Mouse (Mus musculus) embryonic facial prominence, embryonic 12.5 days (tissue): ENCODE measurements around the gene Erbb4. TPM values are rescaled to one million over a fixed set of nuclear protein-coding genes. Genes with fewer than 3 reads are reported as not detected.

Experiments
- ATAC-seq: fragments of 200-750 bp; cut with Nextera tagmentation; 2 replicates; pipeline ENCODE4 v1.8.0; 2017; ENCODE audit not compliant: insufficient number of reproducible peaks, insufficient read depth, low FRiP score, low TSS enrichment
- H3K27ac ChIP-seq: fragments of 300-500 bp; sonication (generic); 2 replicates; pipeline ENCODE4 v1.5.1; 2016; ENCODE audit warnings: mild to moderate bottlenecking
- H3K27me3 ChIP-seq: fragments of 300-500 bp; sonication (generic); 2 replicates; pipeline ENCODE4 v1.6.1; 2016; ENCODE audit warnings: mild to moderate bottlenecking, moderate library complexity
- H3K36me3 ChIP-seq: fragments of 300-500 bp; sonication (generic); 2 replicates; pipeline ENCODE4 v1.6.1; 2016; ENCODE audit warnings: mild to moderate bottlenecking
- H3K4me1 ChIP-seq: fragments of 300-500 bp; sonication (generic); 2 replicates; pipeline ENCODE4 v1.6.1; 2016
- H3K4me2 ChIP-seq: fragments of 300-500 bp; sonication (generic); replicated peaks from 2 replicates; pipeline ENCODE4 v1.6.1; 2016; ENCODE audit warnings: mild to moderate bottlenecking, moderate library complexity
- H3K4me3 ChIP-seq: fragments of 300-500 bp; sonication (generic); 2 replicates; pipeline ENCODE4 v1.5.1; 2016; ENCODE audit warnings: mild to moderate bottlenecking
- H3K9ac ChIP-seq: fragments of 300-500 bp; sonication (generic); 2 replicates; pipeline ENCODE4 v1.6.1; 2016; ENCODE audit warnings: mild to moderate bottlenecking, moderate library complexity
- H3K9me3 ChIP-seq: fragments of 300-500 bp; sonication (generic); 2 replicates; pipeline ENCODE4 v1.6.1; 2016; ENCODE audit warnings: mild to moderate bottlenecking, moderate library complexity
- WGBS: fragments of 180-500 bp; shearing (Covaris S2); methylation state at CpG from one replicate; pipeline ENCODE4 v1.1.7; 2016; 5-methylcytosine and 5-hydroxymethylcytosine counted together
- polyA plus RNA-seq: library from polyadenylated mRNA; unstranded; fragments of >200 nt; fragmentation: Nextera tagmentation; extraction: Ambion mirVana; gene quantifications from 2 replicates; pipeline ENCODE4 v1.2.1, GENCODE M21; 2016

Erbb4 gene
- polyA plus RNA-seq, 1 experiment from 2014 or later: 1.3 TPM

DNA sequence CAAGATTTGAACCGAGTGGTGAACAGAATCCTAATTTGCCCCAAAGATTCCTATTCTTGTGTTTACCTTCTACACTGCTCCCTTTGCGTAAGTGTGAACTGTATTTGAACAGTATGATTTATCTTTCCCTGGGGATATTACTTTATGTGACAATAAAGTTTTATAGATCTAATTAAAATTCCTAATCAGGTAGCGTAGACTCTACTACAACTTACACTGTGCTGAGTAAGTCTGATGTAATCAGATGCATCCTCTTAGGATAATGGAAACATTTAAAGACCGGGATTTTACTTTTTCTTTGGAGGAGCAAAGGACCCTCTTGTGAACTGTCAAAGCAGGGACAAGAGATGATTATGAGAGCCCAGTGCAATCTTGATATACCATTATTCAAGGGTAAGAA, 433.2 kb downstream of the Erbb4 start:
- WGBS: 91% methylated on average over 4 of the region's 4 CpGs
- Histone ChIP-seq H3K4me3 (no peak overlapping the region), H3K9ac (no peak overlapping the region), H3K4me2 (no peak overlapping the region), H3K36me3 (no peaks in the 10 kb centered on the region), H3K9me3 (no peaks in the 10 kb centered on the region), H3K4me1 (no peaks in the 10 kb centered on the region), H3K27ac (no peak overlapping the region), H3K27me3 (no peaks in the 10 kb centered on the region)
- no peak for ATAC-seq

DNA sequence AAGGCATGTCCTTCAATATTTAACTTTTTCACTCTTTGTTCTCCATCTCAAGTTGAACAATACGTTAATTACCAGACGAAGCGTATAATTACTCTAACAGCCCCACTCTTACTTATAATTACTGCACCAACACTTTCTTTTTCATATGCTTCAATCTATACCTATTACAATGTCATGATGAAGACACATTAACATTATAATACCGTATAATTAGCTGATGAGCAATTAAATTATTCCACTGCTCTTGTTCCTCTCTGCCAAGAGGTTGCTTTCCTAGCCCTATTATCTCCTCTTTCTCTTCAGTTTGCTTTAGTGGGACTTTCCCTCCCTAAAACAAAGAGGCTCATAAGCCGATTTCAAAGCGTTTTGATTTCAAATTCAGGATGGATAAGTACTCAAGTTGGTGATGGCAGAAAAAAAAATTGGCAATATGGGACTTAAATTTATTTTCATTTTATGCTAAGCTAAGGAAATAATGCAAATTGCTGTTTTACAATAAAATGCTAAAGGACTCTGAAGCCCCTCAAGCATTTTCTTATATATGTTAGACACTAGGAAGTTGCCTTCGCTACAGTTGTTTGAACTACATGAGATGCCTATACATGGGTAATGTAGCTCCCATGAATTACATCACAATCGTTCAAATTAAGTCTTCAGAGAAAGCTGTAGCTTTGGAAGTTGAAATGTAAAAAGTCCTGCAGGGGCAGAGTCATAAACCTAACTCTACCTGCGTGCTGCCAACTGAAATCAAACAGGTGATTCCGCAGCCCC, 440.8 kb downstream of the Erbb4 start:
- Histone ChIP-seq H3K27ac (no peak overlapping the region), H3K4me1 (no peaks in the 10 kb centered on the region), H3K36me3 (no peaks in the 10 kb centered on the region), H3K4me2 (no peak overlapping the region), H3K9me3 (no peaks in the 10 kb centered on the region), H3K27me3 (no peaks in the 10 kb centered on the region), H3K9ac (no peak overlapping the region), H3K4me3 (no peak overlapping the region)
- ATAC-seq: no peak
- WGBS: 85% methylated on average over 10 of the region's 10 CpGs

DNA sequence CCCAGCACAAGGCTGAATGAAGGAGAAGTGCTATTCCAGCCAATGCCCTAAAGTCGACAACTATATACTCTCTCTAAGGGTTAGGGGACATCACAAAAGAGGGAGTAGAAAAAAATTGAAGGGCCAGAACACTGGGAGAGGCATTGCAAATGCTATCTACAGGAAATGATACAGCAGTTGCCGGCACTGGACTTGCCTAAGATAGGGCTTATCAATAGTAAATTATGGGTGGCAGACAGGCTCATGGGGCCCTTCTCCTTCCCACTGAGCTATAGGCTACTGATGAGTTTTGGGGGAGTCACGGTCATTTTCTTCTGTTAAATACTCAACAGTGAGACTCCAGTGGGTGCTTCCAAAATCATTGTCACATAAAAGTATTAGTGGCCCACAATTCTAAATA, 517.4 kb downstream of the Erbb4 start:
- ATAC-seq: no peak

DNA sequence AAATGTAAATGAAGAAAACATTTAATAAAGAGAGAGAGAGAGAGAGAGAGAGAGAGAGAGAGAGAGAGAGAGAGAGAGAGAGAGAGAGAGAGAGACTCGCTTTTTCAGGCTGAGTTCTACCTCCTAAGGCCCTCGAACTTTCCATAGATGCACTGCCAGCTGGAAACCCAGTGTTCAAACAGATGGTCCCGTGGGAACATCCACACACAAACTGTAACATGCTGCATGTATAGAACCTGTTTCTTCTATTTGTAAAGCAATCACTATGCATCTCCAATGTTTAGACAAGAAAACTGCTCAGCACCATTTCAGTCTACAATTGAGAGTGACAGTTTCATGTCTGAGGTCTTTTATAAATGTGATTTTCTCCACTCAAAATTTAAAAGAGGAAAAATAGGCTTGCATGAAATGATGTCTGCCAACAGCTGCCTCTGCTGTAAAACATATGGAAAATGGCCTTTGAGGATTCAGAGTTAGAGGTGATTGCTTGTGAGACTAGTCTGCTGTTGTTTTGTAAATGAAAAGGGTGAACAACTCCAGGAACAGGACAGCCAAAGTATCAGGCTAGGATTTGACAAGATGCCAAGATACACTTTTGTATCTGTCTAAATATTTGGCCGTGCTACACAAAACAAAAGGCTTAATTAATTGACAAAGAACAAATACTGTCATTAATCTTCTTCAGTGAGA, 533.9 kb downstream of the Erbb4 start:
- ATAC-seq: no peak
- H3K4me2 ChIP-seq: no peak overlapping the region
- H3K4me1 ChIP-seq: no peaks in the 10 kb centered on the region
- H3K27me3 ChIP-seq: no peaks in the 10 kb centered on the region
- H3K9ac ChIP-seq: no peak overlapping the region
- WGBS: 60% methylated on average over 4 of the region's 4 CpGs
- no peaks in the 10 kb centered on the region for H3K36me3 ChIP-seq
- no peak overlapping the region for H3K27ac ChIP-seq
- H3K4me3 ChIP-seq: no peak overlapping the region
- no peaks in the 10 kb centered on the region for H3K9me3 ChIP-seq

More for the DNA sequence above, 517.4 kb downstream of the Erbb4 start:
- H3K4me2 ChIP-seq: no peak overlapping the region
- H3K4me1 ChIP-seq: no peaks in the 10 kb centered on the region
- no peak overlapping the region for H3K4me3 ChIP-seq
- H3K27me3 ChIP-seq: no peaks in the 10 kb centered on the region
- H3K9me3 ChIP-seq: no peaks in the 10 kb centered on the region
- 90% methylated on average over 3 of the region's 3 CpGs for WGBS
- no peaks in the 10 kb centered on the region for H3K36me3 ChIP-seq
- H3K9ac ChIP-seq: no peak overlapping the region
- no peak overlapping the region for H3K27ac ChIP-seq

DNA sequence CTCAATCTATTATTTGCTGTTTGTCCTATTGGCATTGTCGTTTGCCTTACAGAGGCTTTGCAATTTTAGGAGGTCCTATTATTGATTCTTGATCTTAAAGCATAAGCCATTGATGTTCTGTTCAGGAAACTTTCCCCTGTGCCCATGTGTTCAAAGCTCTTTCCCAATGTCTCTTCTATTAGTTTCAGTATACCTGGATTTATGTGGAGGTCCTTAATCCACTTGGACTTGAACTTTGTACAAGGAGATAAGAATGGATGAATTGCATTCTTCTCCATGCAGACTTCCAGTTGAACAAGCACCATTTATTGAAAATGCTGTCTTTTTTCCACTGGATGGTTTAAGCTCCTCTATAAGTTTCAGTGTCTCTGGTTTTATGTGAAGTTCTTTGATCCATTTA, 536.9 kb downstream of the Erbb4 start:
- Histone ChIP-seq H3K4me1 (no peaks in the 10 kb centered on the region), H3K4me2 (no peak overlapping the region), H3K27me3 (no peaks in the 10 kb centered on the region), H3K9ac (no peak overlapping the region), H3K27ac (no peak overlapping the region), H3K36me3 (no peaks in the 10 kb centered on the region), H3K9me3 (no peaks in the 10 kb centered on the region), H3K4me3 (no peak overlapping the region)
- no peak for ATAC-seq
- 87% methylated on average over 1 of the region's 1 CpGs for whole genome bisulfite sequencing

DNA sequence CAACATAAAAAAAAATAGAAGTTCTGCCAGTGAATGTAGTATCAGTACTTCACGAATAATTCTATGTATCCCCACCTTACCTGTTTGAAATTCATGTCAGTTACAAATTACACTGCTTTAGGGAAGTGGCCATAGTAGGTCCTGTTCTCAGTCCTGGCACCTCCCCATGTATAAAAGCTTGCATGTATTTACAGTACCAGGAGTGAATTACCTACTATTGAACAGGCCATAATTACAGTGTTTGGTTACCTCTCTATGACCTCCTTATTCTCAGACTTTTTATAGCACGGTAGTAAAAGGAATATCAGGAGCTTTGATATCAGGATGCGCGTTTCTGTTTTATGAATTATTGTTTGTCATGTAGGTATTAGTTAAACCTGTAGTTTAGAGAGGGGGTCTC, 564.9 kb downstream of the Erbb4 start:
- Histone ChIP-seq H3K9ac (no peak overlapping the region), H3K4me1 (no peaks in the 10 kb centered on the region), H3K4me3 (no peak overlapping the region), H3K27ac (no peak overlapping the region), H3K27me3 (no peaks in the 10 kb centered on the region), H3K4me2 (no peak overlapping the region), H3K9me3 (no peaks in the 10 kb centered on the region), H3K36me3 (no peaks in the 10 kb centered on the region)
- 84% methylated on average over 4 of the region's 4 CpGs for WGBS
- no peak for ATAC-seq

DNA sequence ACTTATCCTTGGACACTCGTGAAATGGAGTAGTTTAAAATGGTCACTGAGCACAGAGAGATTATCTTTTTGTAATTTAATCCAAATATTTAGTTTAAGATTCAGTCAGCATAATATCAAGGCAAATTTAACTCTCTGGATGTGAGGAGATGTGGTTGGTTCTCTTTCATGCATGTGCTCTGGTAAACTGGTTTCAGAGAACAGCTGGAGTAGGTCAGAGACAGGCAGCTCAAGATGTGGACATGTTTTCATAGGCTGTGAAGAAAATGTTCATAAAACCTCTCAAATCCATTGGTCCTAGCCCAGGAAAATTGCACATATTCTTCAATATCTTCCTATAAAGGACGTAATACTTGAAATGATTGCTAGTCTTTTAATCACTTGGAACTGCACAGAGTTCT, 590.0 kb downstream of the Erbb4 start:
- Histone ChIP-seq H3K4me1 (no peaks in the 10 kb centered on the region), H3K9me3 (no peaks in the 10 kb centered on the region)
- WGBS: 61% methylated on average over 2 of the region's 2 CpGs

DNA sequence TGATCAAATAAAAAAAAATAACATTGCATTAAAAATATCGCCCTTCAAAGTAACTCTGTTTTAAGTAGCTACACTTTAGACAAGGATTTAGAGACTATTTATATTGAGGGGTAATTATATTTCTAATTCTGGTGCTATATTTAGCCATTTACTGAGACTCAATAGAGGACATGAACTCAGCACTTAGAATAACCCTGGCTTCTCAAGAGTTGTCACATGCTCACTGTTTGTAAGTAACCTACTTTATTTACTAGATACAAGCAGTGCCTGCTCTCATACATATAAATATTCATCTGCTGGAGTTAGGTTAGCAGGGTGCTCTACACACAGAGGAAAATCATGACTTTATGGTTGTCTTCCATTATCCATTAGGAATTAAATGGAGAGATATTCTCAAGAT, 604.0 kb downstream of the Erbb4 start:
- ATAC-seq: no peak
- WGBS: 91% methylated on average over 1 of the region's 1 CpGs
- no peak overlapping the region for H3K4me3 ChIP-seq
- H3K4me2 ChIP-seq: no peak overlapping the region
- H3K27ac ChIP-seq: no peak overlapping the region
- H3K36me3 ChIP-seq: no peaks in the 10 kb centered on the region
- H3K4me1 ChIP-seq: no peaks in the 10 kb centered on the region
- no peak overlapping the region for H3K9ac ChIP-seq
- no peaks in the 10 kb centered on the region for H3K27me3 ChIP-seq
- no peaks in the 10 kb centered on the region for H3K9me3 ChIP-seq

More for the DNA sequence above, 590.0 kb downstream of the Erbb4 start:
- H3K27ac ChIP-seq: no peak overlapping the region
- H3K4me2 ChIP-seq: no peak overlapping the region
- H3K27me3 ChIP-seq: no peaks in the 10 kb centered on the region
- no peak overlapping the region for H3K4me3 ChIP-seq
- no peak for ATAC-seq
- no peak overlapping the region for H3K9ac ChIP-seq
- H3K36me3 ChIP-seq: no peaks in the 10 kb centered on the region

DNA sequence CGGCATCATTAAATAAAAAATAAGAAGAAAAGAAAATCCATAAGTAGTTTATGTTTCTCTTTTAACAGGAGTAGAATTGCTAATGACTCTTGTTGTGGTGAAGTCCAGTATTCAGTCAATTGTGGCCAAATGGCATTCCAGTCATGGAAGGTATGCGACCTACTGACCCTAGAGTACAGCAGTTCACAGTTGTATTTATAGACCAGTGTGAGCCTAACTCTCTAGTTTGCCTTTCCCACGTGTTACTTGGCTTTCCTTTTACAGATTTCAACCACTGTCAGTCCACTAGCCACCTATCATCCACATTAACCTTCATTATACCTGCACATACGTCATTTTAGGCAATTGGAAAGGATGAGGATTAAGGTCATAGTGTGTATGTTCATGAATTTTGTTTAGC, 606.3 kb downstream of the Erbb4 start:
- no peak overlapping the region for H3K4me3 ChIP-seq
- no peak for ATAC-seq
- H3K4me1 ChIP-seq: no peaks in the 10 kb centered on the region
- H3K27ac ChIP-seq: no peak overlapping the region
- no peaks in the 10 kb centered on the region for H3K27me3 ChIP-seq
- H3K36me3 ChIP-seq: no peaks in the 10 kb centered on the region
- no peaks in the 10 kb centered on the region for H3K9me3 ChIP-seq
- 25% methylated on average over 4 of the region's 4 CpGs for WGBS
- H3K4me2 ChIP-seq: no peak overlapping the region
- no peak overlapping the region for H3K9ac ChIP-seq

DNA sequence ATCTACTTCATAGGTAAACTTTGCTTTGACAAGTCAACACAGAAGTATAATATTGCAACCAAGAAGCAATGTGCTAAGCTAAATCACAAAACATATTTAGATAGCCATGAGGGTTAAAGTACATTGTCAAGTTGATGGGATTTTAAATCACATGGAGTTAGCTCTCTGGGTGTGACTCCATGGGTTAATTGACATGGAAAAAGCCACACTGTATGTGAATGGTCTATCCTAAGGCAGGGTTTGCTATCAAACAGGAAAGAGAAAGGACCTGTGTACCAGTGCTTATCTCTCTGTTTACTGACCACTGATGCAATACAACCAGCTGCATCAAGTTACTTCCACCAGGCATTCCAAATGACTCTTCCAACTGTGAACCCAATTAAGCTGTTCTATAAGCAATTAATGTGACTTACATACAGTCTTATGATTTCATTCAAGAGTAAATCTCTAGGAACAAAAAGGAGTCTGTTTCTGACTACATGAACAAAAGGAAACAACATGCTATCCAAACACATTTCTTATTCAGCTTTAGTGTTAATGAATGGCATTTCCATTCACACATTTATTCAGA, 641.4 kb downstream of the Erbb4 start:
- Histone ChIP-seq H3K4me3 (no peak overlapping the region), H3K9ac (no peak overlapping the region), H3K4me2 (no peak overlapping the region), H3K27ac (no peak overlapping the region), H3K36me3 (no peaks in the 10 kb centered on the region), H3K4me1 (no peaks in the 10 kb centered on the region), H3K27me3 (no peaks in the 10 kb centered on the region), H3K9me3 (no peaks in the 10 kb centered on the region)
- no peak for ATAC-seq

DNA sequence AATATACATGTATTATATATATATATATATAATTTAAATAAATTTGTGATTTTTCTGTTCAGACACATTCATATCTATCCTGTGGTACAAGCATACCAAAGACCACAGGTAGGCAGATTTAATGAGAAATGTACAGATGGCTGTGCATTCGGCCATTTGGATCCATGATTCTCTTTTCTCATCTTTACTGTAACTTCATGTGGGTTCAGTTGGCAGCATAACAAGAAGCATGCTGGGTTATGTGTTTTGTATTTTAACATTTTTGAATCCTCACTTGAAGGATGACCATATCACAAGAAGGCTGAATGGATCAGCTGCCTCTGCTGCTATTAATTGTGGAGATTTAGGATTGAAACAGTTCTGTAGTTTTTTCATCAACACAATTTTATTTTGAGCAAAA, 656.6 kb downstream of the Erbb4 start:
- Histone ChIP-seq H3K4me2 (no peak overlapping the region), H3K36me3 (no peaks in the 10 kb centered on the region), H3K27me3 (no peaks in the 10 kb centered on the region), H3K9ac (no peak overlapping the region), H3K4me3 (no peak overlapping the region), H3K9me3 (no peaks in the 10 kb centered on the region), H3K27ac (no peak overlapping the region), H3K4me1 (no peaks in the 10 kb centered on the region)
- ATAC-seq: no peak
- WGBS: 94% methylated on average over 1 of the region's 1 CpGs

DNA sequence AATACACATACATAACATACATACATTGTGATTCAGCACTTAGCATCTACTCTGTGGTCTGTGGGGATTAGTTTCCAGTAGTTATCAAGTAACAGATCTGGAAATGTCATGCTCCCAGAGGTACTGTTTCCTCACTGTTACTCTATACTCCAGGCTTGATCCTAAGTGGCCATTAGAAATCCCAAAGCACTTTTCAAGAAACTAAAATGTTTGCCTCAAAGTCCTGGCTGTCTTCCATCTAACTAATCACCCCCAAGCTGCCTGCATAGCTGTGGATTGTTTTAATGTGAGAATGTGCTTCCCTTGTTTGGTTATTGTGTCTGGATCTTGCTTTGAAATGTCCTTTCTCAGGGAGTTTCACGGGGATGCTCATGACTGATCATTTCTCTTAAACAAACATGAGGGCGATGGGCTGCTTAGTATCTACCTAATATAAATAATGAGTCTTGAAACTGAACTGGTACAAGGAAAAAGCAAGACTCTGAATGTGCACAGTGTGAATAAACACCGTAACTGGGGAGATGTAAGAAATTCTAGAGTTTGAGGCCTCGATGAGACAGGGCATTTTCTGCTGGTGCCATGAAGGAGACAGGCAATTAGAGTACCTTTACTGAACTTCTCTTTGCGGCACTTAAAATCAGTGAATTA, 683.4 kb downstream of the Erbb4 start:
- Histone ChIP-seq H3K27me3 (no peaks in the 10 kb centered on the region), H3K9me3 (no peaks in the 10 kb centered on the region), H3K27ac (no peak overlapping the region), H3K4me1 (no peaks in the 10 kb centered on the region), H3K4me3 (no peak overlapping the region), H3K36me3 (no peaks in the 10 kb centered on the region), H3K4me2 (no peak overlapping the region), H3K9ac (no peak overlapping the region)
- 59% methylated on average over 5 of the region's 5 CpGs for WGBS
- ATAC-seq: no peak
